Mouse (Mus musculus) WW6 (cell line): ENCODE results near the gene Nagk.
"Not testable (repeated sequence)": the region's sequence is repeated elsewhere in the genome, so short reads cannot be mapped to it uniquely, and the experiment has no call there.

ENCODE experiments used
- DNase-seq: peaks from one replicate; pipeline ENCODE4 v3.0.0-alpha.2; 2013; ENCODE audit warnings: low read depth, low spot score

Gene Nagk

DNA sequence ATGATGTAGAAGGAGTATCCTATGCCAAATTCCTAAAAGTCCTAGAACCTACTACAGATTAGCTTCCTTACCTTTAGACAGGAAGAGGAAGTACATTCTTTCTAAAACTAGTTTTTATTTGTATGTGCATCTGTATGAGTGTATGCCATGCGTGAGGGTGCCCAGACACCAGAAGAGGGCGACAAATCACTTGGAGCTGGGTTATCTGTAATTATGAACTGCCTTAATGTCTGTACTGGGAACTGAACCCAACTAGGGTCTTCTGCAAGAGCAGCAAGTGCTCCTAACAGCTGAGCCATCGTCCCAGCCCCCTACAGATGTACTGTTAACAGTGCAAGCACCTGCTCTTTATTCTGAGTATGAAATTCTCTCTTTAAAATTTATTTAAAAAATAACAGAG lies 21.0 kb downstream of the Nagk start:
- DNase-seq, result no peak

DNA sequence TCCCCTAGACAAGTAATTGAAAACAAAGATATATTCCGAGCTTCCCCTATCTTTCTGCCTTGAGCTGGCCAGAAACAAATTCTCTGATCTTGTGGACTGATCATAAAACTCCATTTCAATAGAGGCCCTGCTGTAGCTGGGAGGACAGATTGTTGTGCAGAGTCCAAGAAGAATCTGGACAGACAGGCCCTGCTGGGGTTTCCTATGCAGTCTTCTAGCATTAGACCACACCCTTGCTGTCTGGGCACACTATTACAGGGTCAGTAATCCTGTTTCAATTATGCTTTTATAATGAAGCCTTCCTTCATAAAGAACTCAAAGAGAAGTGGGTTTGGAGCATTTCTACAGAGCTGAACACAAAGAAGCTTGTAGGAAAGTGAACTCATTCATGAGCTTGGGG lies 24.2 kb downstream of the Nagk start:
- DNase-seq, result no peak

DNA sequence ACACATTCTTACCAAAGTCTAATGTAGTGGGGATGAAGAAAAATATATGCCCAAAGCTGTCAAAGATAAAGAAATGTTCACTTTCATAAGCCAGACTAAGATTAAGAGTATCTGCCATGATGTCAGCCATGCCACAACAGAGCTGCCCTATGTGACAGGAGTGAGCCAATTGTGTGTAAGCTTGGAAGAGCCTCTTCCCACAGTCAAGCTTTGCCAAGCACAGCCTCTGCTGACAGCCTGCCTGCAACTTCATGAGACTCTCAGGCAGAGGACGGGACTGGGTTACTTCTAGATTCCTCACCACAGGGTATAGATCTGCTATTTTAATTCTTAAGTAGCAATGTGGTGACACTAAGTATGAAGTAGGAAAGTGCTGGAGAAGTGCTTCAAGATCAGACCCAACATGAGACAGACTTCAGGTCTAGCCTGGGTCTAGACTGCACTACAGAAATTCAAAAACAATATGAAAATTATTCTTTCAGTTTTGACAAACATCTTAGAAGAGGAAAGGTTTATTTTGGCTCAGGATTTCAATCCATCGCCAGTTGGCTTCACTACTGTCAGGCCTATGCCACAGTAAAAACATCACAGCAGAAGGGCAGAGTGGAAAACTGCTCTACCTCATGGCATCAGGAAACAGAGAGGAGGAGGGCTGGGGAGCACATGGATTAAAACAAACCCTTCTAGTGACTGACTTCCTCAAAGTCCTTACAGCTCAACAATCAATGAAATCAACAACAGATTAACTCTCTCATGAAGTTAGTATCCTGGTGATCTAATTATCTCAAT lies 26.1 kb downstream of the Nagk start:
- no peak for DNase-seq

DNA sequence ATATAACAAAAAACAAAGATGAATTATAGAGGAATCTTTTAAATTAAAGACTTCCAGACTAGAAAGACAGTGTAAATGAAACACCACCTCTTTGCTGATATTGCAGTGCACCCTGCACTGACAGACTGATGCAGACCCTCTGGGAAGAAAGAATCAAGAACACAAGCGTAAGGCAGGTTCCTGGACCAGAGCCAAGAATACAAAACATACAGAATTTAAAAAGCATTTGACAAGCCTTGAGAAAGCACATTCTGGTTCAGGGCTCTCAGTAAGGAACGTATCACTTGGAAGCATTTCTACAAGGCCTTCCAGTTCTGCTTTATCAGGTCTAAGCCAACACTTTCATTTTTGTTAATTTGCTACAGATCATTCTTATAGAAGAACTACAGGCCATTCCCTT lies 27.1 kb downstream of the Nagk start:
- DNase-seq, result no peak

DNA sequence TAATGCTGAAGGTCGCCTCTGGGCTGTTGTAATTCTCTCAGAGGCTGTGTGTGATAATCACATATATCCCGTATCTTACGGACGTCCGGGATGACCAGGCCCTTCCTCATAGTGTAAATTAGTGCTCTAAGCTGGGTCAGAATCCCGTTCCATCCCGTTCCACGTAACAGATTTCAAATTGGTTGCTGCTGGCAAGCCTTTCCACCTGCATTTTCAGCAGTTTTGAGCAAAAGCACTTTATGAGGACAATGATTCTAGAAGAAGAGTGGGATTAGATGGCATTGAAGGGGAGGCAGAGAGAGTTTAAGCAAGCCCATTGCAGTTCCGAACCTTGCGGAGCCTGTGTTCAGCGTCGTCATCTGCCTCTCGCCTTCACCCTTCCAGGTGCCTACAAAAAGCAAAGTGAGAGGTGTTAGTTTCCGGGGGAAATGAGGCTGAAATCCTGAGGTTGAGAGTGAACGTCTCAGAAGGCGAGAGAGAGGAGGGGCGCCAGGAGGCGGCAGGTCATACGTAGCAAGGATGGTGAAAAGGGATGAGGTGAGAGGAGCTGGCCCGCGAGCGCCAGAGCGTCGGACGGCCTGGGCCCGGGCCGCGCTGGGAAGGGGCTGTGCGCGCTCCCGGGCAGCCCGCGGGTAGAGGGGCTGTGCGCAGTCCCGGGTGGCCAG lies 36.3 kb downstream of the Nagk start:
- DNase-seq, result no peak

DNA sequence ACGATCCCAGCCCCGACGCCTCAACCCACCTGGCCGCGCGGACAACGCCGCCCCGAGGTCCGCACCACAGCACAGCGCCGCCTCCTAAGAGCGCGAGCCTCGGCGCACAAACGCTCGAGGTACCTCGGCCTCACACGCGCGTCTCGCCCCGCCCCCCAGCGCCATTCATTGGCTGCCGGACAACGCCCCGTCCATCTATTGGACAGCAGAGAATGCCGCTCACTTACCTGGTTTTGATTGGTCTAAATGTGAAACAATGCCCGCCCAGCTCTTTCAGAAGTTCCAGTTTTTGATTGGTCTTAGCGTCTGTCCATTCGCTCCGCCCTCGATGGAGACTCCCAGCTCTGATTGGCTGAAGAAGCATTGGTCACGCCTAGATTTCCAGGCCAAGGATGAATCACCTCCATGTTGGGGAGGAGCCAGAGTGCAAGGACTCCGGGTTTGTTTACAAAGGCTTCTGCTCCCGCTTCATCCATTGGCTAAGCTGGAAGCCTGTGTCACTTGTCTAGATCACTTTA lies 36.9 kb downstream of the Nagk start, which contains the start of gene Paip2b:
Gene Paip2b (minus strand): TSS at position 136 of the 518 bp plus-strand sequence.
- peak; percentile 99 for DNase-seq

DNA sequence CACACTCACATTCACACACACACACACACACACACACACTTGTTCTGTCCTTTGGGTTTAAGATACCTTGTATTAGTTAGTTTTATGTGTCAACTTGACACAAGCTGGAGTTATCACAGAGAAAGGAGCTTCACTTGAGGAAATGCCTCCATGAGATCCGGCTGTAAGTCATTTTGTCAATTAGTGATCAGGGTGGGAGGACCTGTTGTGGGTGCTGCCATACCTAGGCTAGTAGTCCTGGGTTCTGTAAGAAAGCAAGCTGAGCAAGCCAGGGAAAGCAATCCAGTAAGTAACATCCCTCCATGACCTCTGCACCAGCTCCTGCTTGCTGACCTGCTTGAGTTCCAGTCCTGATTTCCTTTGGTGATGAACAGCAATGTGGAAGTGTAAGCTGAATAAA lies 37.6 kb downstream of the Nagk start:
- not testable (repeated sequence) for DNase-seq

DNA sequence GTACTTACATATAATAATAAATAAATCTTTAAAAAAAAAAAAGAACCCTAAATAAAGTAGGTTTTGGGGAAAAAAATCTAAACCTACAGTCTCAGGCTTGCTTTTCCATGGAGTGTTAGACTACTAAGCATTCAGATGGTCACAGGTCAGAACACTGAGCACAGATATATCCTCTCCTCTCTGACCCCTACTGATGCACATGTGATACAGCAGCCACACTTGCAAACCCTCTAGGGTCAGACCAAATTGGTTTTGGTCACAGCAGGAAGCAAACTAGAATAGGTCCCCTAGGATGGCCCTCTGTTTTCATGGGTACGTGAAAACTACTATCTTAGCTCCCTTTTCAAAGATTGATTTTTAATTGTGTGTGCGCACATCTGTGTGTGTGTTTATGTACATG lies 42.0 kb downstream of the Nagk start:
- no peak for DNase-seq

DNA sequence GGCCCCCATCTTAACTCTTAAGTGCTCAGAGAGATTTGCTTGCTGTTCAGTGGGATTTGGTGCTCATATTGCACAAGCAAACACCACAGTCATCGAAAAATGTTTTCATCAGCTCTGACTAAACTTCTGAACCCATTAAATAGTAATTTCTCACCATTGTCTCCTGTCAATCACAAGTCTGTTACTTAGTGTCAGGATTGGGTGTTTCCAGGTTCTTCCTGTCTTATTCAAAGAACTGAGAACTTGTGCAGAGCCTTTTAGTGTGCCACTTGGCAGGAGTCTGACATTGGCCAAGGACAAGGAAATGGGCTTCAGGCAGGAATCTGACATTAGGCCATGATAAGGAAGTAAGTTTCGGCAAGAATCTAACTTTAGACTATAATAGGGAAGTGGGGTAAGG lies 43.3 kb downstream of the Nagk start:
- DNase-seq, result no peak

DNA sequence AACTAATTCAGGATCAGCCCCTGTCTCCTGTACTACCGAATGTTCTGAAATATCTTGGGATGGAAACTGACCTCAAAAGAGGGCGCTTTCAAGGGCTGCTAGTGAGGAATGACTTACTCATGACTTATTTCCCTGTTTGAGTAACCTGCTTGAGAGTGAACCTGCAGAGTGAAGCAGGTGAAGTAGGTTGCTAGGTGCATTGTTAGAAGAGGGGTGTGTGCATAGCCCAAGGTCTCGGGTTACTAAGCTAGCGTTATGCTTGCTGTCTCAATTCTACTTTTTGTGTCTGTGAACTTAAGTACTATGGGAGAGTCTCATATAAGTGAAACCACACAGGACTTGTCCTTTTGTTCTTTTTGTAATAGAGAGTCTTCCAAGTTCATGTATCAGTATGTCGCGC lies 45.3 kb downstream of the Nagk start:
- no peak for DNase-seq

DNA sequence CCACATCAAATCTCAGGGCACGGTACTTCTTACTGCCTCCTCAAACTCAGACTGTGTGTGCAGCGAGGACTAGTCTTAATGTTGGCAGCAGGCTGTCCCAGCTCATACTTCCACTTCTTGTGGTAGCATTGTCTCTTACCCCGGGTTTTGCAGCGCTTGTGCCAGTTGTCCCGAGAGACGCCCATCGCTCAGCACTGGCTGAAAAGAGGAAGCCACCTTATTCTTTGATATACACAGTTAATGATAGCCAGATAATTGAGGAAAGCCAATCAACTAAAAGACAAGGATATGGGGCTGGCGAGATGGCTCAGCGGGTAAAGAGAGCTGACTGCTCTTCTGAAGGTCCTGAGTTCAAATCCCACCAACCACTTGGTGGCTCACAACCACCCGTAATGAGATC lies 50.1 kb downstream of the Nagk start:
- DNase-seq, result no peak

DNA sequence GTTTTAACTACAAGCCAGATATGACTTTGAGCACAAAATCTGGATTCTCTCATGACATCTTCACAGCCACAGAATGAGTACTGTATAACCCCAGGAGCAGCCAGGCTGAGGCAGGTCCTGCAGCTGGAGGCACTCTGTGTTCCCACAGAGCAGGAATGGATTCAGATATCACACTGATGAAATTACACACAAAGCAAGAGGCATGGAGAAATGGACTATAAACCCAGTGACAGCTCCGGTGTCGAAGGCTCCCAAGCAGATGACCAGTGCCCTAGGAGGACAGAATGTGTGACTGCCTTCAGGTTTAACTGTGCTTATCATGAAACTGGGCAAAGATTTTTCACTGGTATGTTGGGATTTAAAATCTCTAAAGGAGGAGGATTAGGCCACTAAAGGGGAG lies 51.4 kb downstream of the Nagk start:
- no peak for DNase-seq

DNA sequence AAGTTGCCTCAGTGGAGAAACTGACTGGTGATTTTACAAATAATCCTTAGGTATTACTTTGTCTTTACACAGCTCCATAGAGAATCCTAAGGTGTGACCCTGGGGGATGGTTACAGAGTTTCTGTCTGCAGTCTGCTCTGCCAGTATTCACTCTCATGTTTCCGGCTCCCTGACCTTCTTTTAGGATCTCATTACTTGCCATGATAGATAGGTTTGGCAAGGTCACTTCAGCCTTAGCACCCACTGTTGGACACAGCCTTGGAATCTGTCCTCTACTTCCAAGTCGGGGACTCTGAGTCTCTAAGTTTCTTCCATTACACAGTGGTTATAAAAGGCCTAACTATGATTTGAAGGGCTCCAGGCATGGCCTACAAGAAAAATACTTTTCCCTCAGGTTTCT lies 54.7 kb downstream of the Nagk start:
- no peak for DNase-seq
